Mouse (Mus musculus): ENCODE measurements around the gene Gramd1c. TPM values are rescaled to one million over a fixed set of nuclear protein-coding genes. Genes with fewer than 3 reads are reported as not detected.

The Gramd1c gene
- polyA plus RNA-seq, 1 experiment from 2014 or later = 2.7 TPM

GRCm38 (mm10) chr16:43930577-43930976 is 132.6 kb downstream of the Gramd1c start:
- no peak for DNase-seq
- ATAC-seq (ENCODE audit: low read depth) = no peak
- Histone ChIP-seq H3K9me3 (replicated peaks) (no peaks in the 10 kb centered on the region), H3K27ac (no peak overlapping the region), H3K9ac (no peak overlapping the region), H3K36me3 (no peaks in the 10 kb centered on the region), H3K4me3 (replicated peaks) (no peak overlapping the region), H3K27me3 (no peaks in the 10 kb centered on the region), H3K4me2 (no peak overlapping the region), H3K4me1 (replicated peaks) (no peaks in the 10 kb centered on the region)

Small RNA genes lying within 50 kb of the gene (microRNA-seq; reads per million reads assigned to microRNA genes)
- not detected for gene Mir3470b

Other genes with a start within 250 kb of the Gramd1c start
- gene Ccdc191, start 173.5 kb downstream of the Gramd1c start, polyA plus RNA-seq (2015; fragmentation: Nextera tagmentation; extraction: Ambion mirVana) = 3.8 and 5.5 TPM in 2 replicates
- 9.1 and 10.8 TPM in 2 replicates for gene Qtrt2, start 136.5 kb downstream of the Gramd1c start, polyA plus RNA-seq (2015; fragmentation: Nextera tagmentation; extraction: Ambion mirVana)
- 0.25 and 0.27 TPM in 2 replicates for gene Zdhhc23, start 83.6 kb downstream of the Gramd1c start, polyA plus RNA-seq (2015; fragmentation: Nextera tagmentation; extraction: Ambion mirVana)
- 24.1 and 30.0 TPM in 2 replicates for gene Atp6v1a, start 76.4 kb upstream of the Gramd1c start, polyA plus RNA-seq (2015; fragmentation: Nextera tagmentation; extraction: Ambion mirVana)
- 98.5 and 121 TPM in 2 replicates for gene Naa50, start 76.5 kb upstream of the Gramd1c start, polyA plus RNA-seq (2015; fragmentation: Nextera tagmentation; extraction: Ambion mirVana)
- 1.7 and 1.9 TPM in 2 replicates for gene Usf3, start 109.9 kb upstream of the Gramd1c start, polyA plus RNA-seq (2015; fragmentation: Nextera tagmentation; extraction: Ambion mirVana)

Measured in liver, embryonic 13.5 days (tissue).